Mouse (Mus musculus) MEL (cell line): ENCODE measurements at regions not wholly inside any gene's neighbourhood (a gene's known extent, or its start where the extent isn't known, plus 50 kb on each side); places are given as distances from the start of the nearest gene placed in this dataset.

Experiments
- DNase-seq: peaks from one replicate; pipeline ENCODE4 v3.0.0; 2011; ENCODE audit warnings: low read depth, low spot score
- H3K27ac ChIP-seq: 2 replicates; pipeline ENCODE4 v1.5.1; 2012; ENCODE audit warnings: low read depth, mild to moderate bottlenecking, control low read depth, low read length, moderate library complexity; ENCODE audit not compliant: control insufficient read depth
- H3K27me3 ChIP-seq, 2 experiments: fragments of 150-350 bp in 1 of 2; sonication (generic) in 1 of 2; 2 replicates each; pipeline ENCODE4 v1.6.1; 2012; ENCODE audit warnings: low read length in 2 of 2, mild to moderate bottlenecking in 2 of 2, improper control_type of control experiment in 1 of 2, moderate library complexity in 1 of 2; ENCODE audit not compliant: insufficient read depth in 2 of 2, control insufficient read depth in 1 of 2
- H3K36me3 ChIP-seq, 2 experiments: 2 replicates each; pipeline ENCODE4 v1.6.1; 2012 to 2014; ENCODE audit warnings: low read length in 2 of 2, improper control_type of control experiment in 1 of 2, inconsistent platforms in 1 of 2, mild to moderate bottlenecking in 1 of 2; ENCODE audit not compliant: insufficient read depth in 2 of 2, control insufficient read depth in 1 of 2
- H3K4me1 ChIP-seq, 2 experiments: fragments of 150-350 bp in 1 of 2; sonication (generic) in 1 of 2; 2 replicates each; pipeline ENCODE4 v1.6.1; 2012; ENCODE audit warnings: low read length in 2 of 2, improper control_type of control experiment in 1 of 2, mild to moderate bottlenecking in 1 of 2; ENCODE audit not compliant: insufficient read depth in 2 of 2, control insufficient read depth in 1 of 2
- H3K4me3 ChIP-seq, 2 experiments: fragments of 150-350 bp in 1 of 2; sonication (generic) in 1 of 2; 2 replicates each; pipeline ENCODE4 v1.5.1; 2012; ENCODE audit warnings: low read depth in 2 of 2, low read length in 2 of 2, mild to moderate bottlenecking in 2 of 2, moderate library complexity in 2 of 2, control low read depth in 1 of 2, improper control_type of control experiment in 1 of 2; ENCODE audit not compliant: control insufficient read depth in 1 of 2, insufficient read depth in 1 of 2
- H3K79me2 ChIP-seq: 2 replicates; pipeline ENCODE4 v1.6.1; 2012; ENCODE audit warnings: mild to moderate bottlenecking, low read length, moderate library complexity; ENCODE audit not compliant: control insufficient read depth, poor library complexity, insufficient read depth
- H3K9ac ChIP-seq: 2 replicates; pipeline ENCODE4 v1.6.1; 2012; ENCODE audit warnings: low read depth, mild to moderate bottlenecking, control low read depth, low read length, moderate library complexity; ENCODE audit not compliant: control insufficient read depth, poor library complexity, severe bottlenecking
- H3K9me3 ChIP-seq: fragments of 150-350 bp; sonication (generic); replicated peaks from 2 replicates; pipeline ENCODE4 v1.6.1; 2012; ENCODE audit warnings: mild to moderate bottlenecking, low read length, improper control_type of control experiment, moderate library complexity; ENCODE audit not compliant: insufficient read depth
- BHLHE40 ChIP-seq: IDR thresholded peaks from 2 replicates; pipeline ENCODE4 v1.6.1; 2012; ENCODE audit warnings: low read depth, mild to moderate bottlenecking, inconsistent platforms, low read length, improper control_type of control experiment, borderline replicate concordance
- ELF1 ChIP-seq: IDR thresholded peaks from 2 replicates; pipeline ENCODE4 v1.6.1; 2014; ENCODE audit warnings: low read depth, mild to moderate bottlenecking, inconsistent platforms, low read length, improper control_type of control experiment, moderate library complexity
- EP300 ChIP-seq, 2 experiments: IDR thresholded peaks; 2 replicates each; pipeline ENCODE4 v1.6.1; 2011; ENCODE audit warnings: improper control_type of control experiment in 2 of 2, low read length in 2 of 2, low read depth in 1 of 2, mild to moderate bottlenecking in 1 of 2
- ETS1 ChIP-seq: IDR thresholded peaks from 2 replicates; pipeline ENCODE4 v1.6.1; 2012; ENCODE audit warnings: low read depth, mild to moderate bottlenecking, inconsistent platforms, low read length, improper control_type of control experiment, moderate library complexity
- GATA1 ChIP-seq: IDR thresholded peaks from 2 replicates; pipeline ENCODE4 v1.6.1; 2011; ENCODE audit warnings: low read depth, low read length, improper control_type of control experiment
- HCFC1 ChIP-seq: IDR thresholded peaks from 2 replicates; pipeline ENCODE4 v1.6.1; 2012; ENCODE audit warnings: low read depth, mild to moderate bottlenecking, inconsistent platforms, low read length, improper control_type of control experiment, moderate library complexity
- JUND ChIP-seq: IDR thresholded peaks from 2 replicates; pipeline ENCODE4 v1.6.1; 2011; ENCODE audit warnings: low read depth, mild to moderate bottlenecking, improper control_type of control experiment, low read length
- KAT2A ChIP-seq: conservative IDR thresholded peaks from 2 replicates; pipeline ENCODE4 v1.6.1; 2012; ENCODE audit warnings: low read depth, low read length, improper control_type of control experiment, inconsistent platforms
- MAFK ChIP-seq: IDR thresholded peaks from 2 replicates; pipeline ENCODE4 v1.6.1; 2011; ENCODE audit warnings: low read depth, mild to moderate bottlenecking, low read length, improper control_type of control experiment, borderline replicate concordance
- MEF2A ChIP-seq: IDR thresholded peaks from 2 replicates; pipeline ENCODE4 v1.6.1; 2014; ENCODE audit warnings: low read depth, mild to moderate bottlenecking, inconsistent platforms, low read length, improper control_type of control experiment; ENCODE audit not compliant: poor library complexity, insufficient replicate concordance, severe bottlenecking; ENCODE audit errors: extremely low read depth
- MXI1 ChIP-seq: IDR thresholded peaks from 2 replicates; pipeline ENCODE4 v1.6.1; 2011; ENCODE audit warnings: mild to moderate bottlenecking, low read depth, low read length, improper control_type of control experiment
- MYB ChIP-seq: IDR thresholded peaks from 2 replicates; pipeline ENCODE4 v1.6.1; 2011; ENCODE audit warnings: mild to moderate bottlenecking, low read depth, low read length, improper control_type of control experiment
- NELFE ChIP-seq: IDR thresholded peaks from 2 replicates; pipeline ENCODE4 v1.6.1; 2011; ENCODE audit warnings: low read depth, low read length, improper control_type of control experiment
- POLR2A ChIP-seq, 2 experiments: IDR thresholded peaks; 2 replicates each; pipeline ENCODE4 v1.6.1; 2011 to 2012; ENCODE audit warnings: low read length in 2 of 2, mild to moderate bottlenecking in 2 of 2, control low read depth in 1 of 2, improper control_type of control experiment in 1 of 2, low read depth in 1 of 2, moderate library complexity in 1 of 2; ENCODE audit not compliant: control insufficient read depth in 1 of 2, insufficient read depth in 1 of 2, poor library complexity in 1 of 2
- POLR2AphosphoS2 ChIP-seq: IDR thresholded peaks from 2 replicates; pipeline ENCODE4 v1.6.1; 2011; ENCODE audit warnings: low read length, improper control_type of control experiment
- POLR2AphosphoS5 ChIP-seq: IDR thresholded peaks from 2 replicates; pipeline ENCODE4 v1.6.1; 2012; ENCODE audit warnings: low read depth, borderline replicate concordance, mild to moderate bottlenecking, inconsistent platforms, low read length, moderate library complexity, mixed read lengths
- RAD21 ChIP-seq: IDR thresholded peaks from 2 replicates; pipeline ENCODE4 v1.6.1; 2011; ENCODE audit warnings: mild to moderate bottlenecking, low read depth, low read length, improper control_type of control experiment
- RCOR1 ChIP-seq: IDR thresholded peaks from 2 replicates; pipeline ENCODE4 v1.6.1; 2012; ENCODE audit warnings: low read depth, mild to moderate bottlenecking, inconsistent platforms, low read length, improper control_type of control experiment
- TBP ChIP-seq: IDR thresholded peaks from 2 replicates; pipeline ENCODE4 v1.8.0; 2011; ENCODE audit warnings: low read depth, low read length, improper control_type of control experiment
- TCF12 ChIP-seq: IDR thresholded peaks from 2 replicates; pipeline ENCODE4 v1.6.1; 2014; ENCODE audit warnings: low read depth, mild to moderate bottlenecking, inconsistent platforms, low read length, improper control_type of control experiment, moderate library complexity
- USF1 ChIP-seq: IDR thresholded peaks from 2 replicates; pipeline ENCODE4 v1.6.1; 2014; ENCODE audit warnings: low read depth, mild to moderate bottlenecking, inconsistent platforms, low read length, improper control_type of control experiment, moderate library complexity
- USF2 ChIP-seq, 2 experiments: IDR thresholded peaks; 2 replicates each; pipeline ENCODE4 v1.6.1; 2011 to 2012; ENCODE audit warnings: improper control_type of control experiment in 2 of 2, low read length in 2 of 2, borderline replicate concordance in 1 of 2, inconsistent platforms in 1 of 2, low read depth in 1 of 2, mild to moderate bottlenecking in 1 of 2; ENCODE audit not compliant: insufficient read depth in 1 of 2
- ZC3H11A ChIP-seq: IDR thresholded peaks from 2 replicates; pipeline ENCODE4 v1.6.1; 2012; ENCODE audit warnings: low read depth, mild to moderate bottlenecking, inconsistent platforms, low read length, improper control_type of control experiment
- ZKSCAN1 ChIP-seq: IDR thresholded peaks from 2 replicates; pipeline ENCODE4 v1.6.1; 2012; ENCODE audit warnings: low read depth, mild to moderate bottlenecking, inconsistent platforms, low read length, improper control_type of control experiment, moderate library complexity
- ZMIZ1 ChIP-seq: IDR thresholded peaks from 2 replicates; pipeline ENCODE4 v1.6.1; 2012; ENCODE audit warnings: low read depth, mild to moderate bottlenecking, inconsistent platforms, low read length, improper control_type of control experiment, moderate library complexity
- ZNF384 ChIP-seq: IDR thresholded peaks from 2 replicates; pipeline ENCODE4 v1.6.1; 2012; ENCODE audit warnings: low read depth, mild to moderate bottlenecking, inconsistent platforms, low read length, improper control_type of control experiment

GRCm38 (mm10) chr10:21228557-21228956 lies 67.2 kb upstream of the Hbs1l start (continued):
- TF ChIP-seq MXI1: no peak
- TF ChIP-seq ZNF384: no peak
- TF ChIP-seq POLR2AphosphoS2: peak; percentile 45; the same call in 1 of the 2 replicates
- TF ChIP-seq ZKSCAN1: no peak
- peak; percentile 95 for TF ChIP-seq BHLHE40
- TF ChIP-seq MEF2A: no peak
- no peak for TF ChIP-seq RAD21
- TF ChIP-seq POLR2A (IDR thresholded peaks at IDR 0.05; ENCODE audit: control insufficient read depth in 1 of 2, insufficient read depth in 1 of 2, low read depth in 1 of 2, low read length in 2 of 2, poor library complexity in 1 of 2): peak in 1 of 2 experiments; percentile 54; a peak in 1 of 4 replicates

GRCm38 (mm10) chr10:21235172-21235571 lies 60.6 kb upstream of the Hbs1l start:
- no peak for TF ChIP-seq ZMIZ1
- peak; percentile 82; the same call in 1 of the 2 replicates for TF ChIP-seq ETS1
- TF ChIP-seq USF2 (IDR thresholded peaks at IDR 0.05; ENCODE audit: borderline replicate concordance in 1 of 2, insufficient read depth in 1 of 2, low read depth in 1 of 2, low read length in 2 of 2): 0 out of 4 replicates have a peak, but pooled peaks of 1 of the 2 experiments have one; percentile 14
- TF ChIP-seq USF1: peak; percentile 74; the same call in 1 of the 2 replicates
- no peak for TF ChIP-seq KAT2A
- TF ChIP-seq ELF1: no peak
- Histone ChIP-seq H3K36me3 (peaks cover 0 to 32% of the 10 kb centered on the region in 2 experiments; a peak in 2 of 4 replicates), H3K27ac (peak overlapping the region; percentile 20), H3K27me3 (no peaks in the 10 kb centered on the region), H3K9ac (no peak overlapping the region), H3K4me3 (no peak overlapping the region), H3K9me3 (no peaks in the 10 kb centered on the region), H3K79me2 (no peaks in the 10 kb centered on the region), H3K4me1 (peaks cover 28 to 30% of the 10 kb centered on the region in 2 experiments)
- no peak for DNase-seq

DNA sequence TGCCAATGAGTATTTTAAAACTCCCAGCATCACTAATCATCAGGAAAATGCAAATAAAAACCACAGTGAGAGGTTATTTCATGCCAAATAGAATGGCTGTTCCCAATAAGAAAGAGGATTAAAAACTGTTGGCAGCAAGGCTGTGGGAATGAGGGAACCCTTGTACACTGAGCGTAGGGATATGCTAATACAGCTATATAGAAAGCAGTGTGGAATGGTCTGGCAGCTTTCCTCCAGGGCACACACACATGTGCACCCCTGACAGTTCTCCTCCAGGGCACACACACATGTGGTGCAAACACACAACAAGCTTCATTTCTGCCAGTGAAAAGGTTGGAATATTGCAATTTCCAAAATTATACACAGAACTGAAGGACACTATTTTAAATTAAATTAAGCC lies 58.8 kb upstream of the Hbs1l start:
- Histone ChIP-seq H3K79me2 (peaks cover under 1% of the 10 kb centered on the region; the same call in 1 of the 2 replicates), H3K4me3 (no peak overlapping the region), H3K4me1 (peaks cover 40 to 43% of the 10 kb centered on the region in 2 experiments), H3K36me3 (peaks cover 0 to 47% of the 10 kb centered on the region in 2 experiments; a peak in 2 of 4 replicates), H3K27me3 (no peaks in the 10 kb centered on the region), H3K9me3 (no peaks in the 10 kb centered on the region), H3K9ac (no peak overlapping the region), H3K27ac (no peak overlapping the region)
- DNase-seq: no peak
- no peak for TF ChIP-seq EP300 (IDR thresholded peaks at IDR 0.05; ENCODE audit: low read depth in 1 of 2, low read length in 2 of 2)
- TF ChIP-seq MYB: no peak
- no peak for TF ChIP-seq JUND
- no peak for TF ChIP-seq GATA1
- TF ChIP-seq MXI1: no peak
- TF ChIP-seq ZC3H11A: no peak
- no peak for TF ChIP-seq RCOR1
- TF ChIP-seq NELFE: no peak
- no peak for TF ChIP-seq RAD21
- TF ChIP-seq TBP: no peak
- no peak for TF ChIP-seq TCF12
- TF ChIP-seq POLR2AphosphoS5: no peak
- no peak for TF ChIP-seq MAFK
- TF ChIP-seq POLR2AphosphoS2: no peak
- no peak for TF ChIP-seq HCFC1
